Mouse (Mus musculus) lung, adult 10 weeks (tissue): ENCODE data around the gene Vmn1r152. TPM values are rescaled to one million over a fixed set of nuclear protein-coding genes. Genes with fewer than 3 reads are reported as not detected.

Experiments
- polyA plus RNA-seq: library from polyadenylated mRNA; stranded (reverse); fragments of 350-450 nt; fragmentation: Illumina TruSeq; extraction: RNeasy Lipid Tissue Mini Kit (QIAGEN cat#74804); gene quantifications from one replicate; pipeline ENCODE4 v1.2.3, GENCODE M21; 2014; ENCODE audit warnings: low read depth, low replicate concordance; ENCODE audit not compliant: insufficient read depth

Gene Vmn1r152
- polyA plus RNA-seq = not detected

DNA sequence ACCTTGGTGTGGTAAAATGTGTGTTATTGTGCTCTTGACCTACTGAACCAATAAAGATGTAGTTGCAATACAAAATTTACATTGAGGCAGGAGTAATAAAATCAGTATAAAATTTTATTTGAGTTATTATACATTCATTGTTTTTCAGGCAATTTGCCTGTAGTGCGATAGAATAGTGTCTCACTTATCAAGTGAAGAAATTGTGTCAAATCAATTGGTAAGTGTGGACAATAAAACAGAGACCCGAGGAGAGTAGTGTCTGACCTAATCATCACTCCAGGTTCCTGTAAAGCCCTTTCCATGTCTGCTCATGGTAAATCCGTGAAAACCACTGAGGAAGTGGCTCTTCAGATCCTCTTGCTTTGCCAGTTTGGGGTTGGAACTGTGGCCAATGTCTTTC lies at the start of gene Vmn1r152:
Vmn1r152 (plus strand) TSS at position 301 of the 400 bp plus-strand sequence.

DNA sequence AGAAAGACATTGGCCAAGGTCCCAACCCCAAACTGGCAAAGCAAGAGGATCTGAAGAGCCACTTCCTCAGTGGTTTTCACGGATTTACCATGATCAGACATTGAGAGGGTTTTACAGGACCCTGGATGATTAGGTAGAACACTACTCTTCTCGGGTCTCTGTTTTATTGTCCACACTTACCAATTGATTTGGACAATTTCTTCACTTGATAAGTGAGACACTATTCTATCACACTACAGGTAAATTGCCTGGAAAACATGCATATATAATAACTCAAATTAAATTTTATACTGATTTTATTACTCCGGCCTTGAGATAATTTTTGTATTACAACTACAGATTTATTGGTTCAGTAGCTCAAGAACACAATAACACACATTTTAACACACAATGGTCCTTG lies 23.2 kb upstream of the Vmn1r152 start, which contains the start of gene Vmn1r151:
Vmn1r151 (minus strand) TSS at position 101 of the 400 bp plus-strand sequence.

DNA sequence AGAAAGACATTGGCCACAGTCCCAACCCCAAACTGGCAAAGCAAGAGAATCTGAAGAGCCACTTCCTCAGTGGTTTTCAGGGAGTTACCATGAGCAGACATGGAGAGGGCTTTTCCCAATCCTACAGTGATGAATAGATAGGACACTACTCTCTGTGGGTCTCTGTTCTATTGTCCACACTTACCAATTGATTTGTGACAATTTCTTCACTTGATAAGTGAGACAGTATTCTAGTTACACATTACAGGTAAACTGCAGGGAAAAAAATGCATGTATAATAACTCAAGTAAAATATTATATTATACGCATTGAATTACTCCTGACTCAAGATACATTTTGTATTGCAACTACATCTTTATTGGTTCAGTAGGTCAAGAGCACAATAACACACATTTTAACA lies 12.0 kb downstream of the Vmn1r152 start, which contains the start of gene Gm8677:
Gm8677 (minus strand) TSS at position 101 of the 400 bp plus-strand sequence.

DNA sequence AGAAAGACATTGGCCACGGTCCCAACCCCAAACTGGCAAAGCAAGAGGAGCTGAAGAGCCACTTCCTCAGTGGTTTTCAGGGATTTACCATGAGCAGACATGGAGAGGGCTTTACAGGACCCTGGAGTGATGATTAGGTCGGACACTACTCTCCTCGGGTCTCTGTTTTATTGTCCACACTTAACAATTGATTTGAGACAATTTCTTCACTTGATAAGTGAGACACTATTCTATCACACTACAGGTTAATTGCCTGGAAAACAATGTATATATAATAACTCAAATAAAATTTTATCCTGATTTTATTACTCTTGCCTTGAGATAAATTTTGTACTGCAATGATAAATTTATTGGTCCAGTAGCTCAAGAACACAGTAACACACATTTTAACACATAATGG lies 42.5 kb downstream of the Vmn1r152 start, which contains the start of gene Gm4201:
Gm4201 (minus strand) TSS at position 101 of the 400 bp plus-strand sequence.

Other genes starting within 250 kb of the Vmn1r152 start
- not detected for gene Gm4187, start 193.2 kb upstream of the Vmn1r152 start, polyA plus RNA-seq
- not detected for gene Gm8660, start 151.9 kb upstream of the Vmn1r152 start, polyA plus RNA-seq
- gene Vmn1r148, start 109.4 kb upstream of the Vmn1r152 start, polyA plus RNA-seq = not detected
- not detected for gene Vmn1r149, start 84.7 kb upstream of the Vmn1r152 start, polyA plus RNA-seq
- gene Gm10665, start 58.9 kb upstream of the Vmn1r152 start, polyA plus RNA-seq = not detected
- not detected for gene Vmn1r151, start 23.3 kb upstream of the Vmn1r152 start, polyA plus RNA-seq
- not detected for gene Gm8677, start 11.9 kb downstream of the Vmn1r152 start, polyA plus RNA-seq
- not detected for gene Gm4201, start 42.4 kb downstream of the Vmn1r152 start, polyA plus RNA-seq
- not detected for gene Gm4565, start 65.2 kb downstream of the Vmn1r152 start, polyA plus RNA-seq
- not detected for gene Vmn1r155, start 135.1 kb downstream of the Vmn1r152 start, polyA plus RNA-seq
- gene Gm8693, start 169.3 kb downstream of the Vmn1r152 start, polyA plus RNA-seq = not detected
- not detected for gene Gm4567, start 196.7 kb downstream of the Vmn1r152 start, polyA plus RNA-seq
- not detected for gene Vmn1r157, start 238.7 kb downstream of the Vmn1r152 start, polyA plus RNA-seq